Mouse (Mus musculus): ENCODE results near the gene Sap30.

DNA sequence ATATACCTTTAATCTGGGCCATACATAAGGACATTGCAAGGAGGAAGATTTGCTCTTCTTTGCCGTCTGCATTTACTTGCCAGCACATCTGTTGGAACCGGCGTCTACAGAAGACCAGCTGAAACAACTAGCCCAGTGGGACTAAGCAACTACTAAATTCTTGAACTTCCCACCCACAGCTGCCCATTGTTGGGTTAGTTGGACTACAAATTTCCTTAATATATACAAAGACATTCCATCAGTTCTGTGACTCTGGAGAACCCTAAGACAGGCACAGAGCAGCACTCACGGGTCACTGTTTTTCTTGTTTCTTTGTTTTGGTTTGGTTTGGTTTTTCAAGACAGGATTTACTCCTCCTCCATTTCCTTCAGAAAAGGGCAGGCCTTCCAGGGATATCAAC lies 7.1 kb downstream of the Sap30 start:
- TF ChIP-seq CTCF (IDR thresholded peaks at IDR 0.05; ENCODE audit: low read depth, low read length): no peak
- no peak for TF ChIP-seq POLR2A (IDR thresholded peaks at IDR 0.05; ENCODE audit: insufficient read depth, low read length)
- TF ChIP-seq EP300 (IDR thresholded peaks at IDR 0.05; ENCODE audit: insufficient read depth, low read depth, low read length): no peak

All from ES-Bruce4 (cell line).